9 mouse cellular contexts compared by ENCODE assay signal in the genomic region with DNA sequence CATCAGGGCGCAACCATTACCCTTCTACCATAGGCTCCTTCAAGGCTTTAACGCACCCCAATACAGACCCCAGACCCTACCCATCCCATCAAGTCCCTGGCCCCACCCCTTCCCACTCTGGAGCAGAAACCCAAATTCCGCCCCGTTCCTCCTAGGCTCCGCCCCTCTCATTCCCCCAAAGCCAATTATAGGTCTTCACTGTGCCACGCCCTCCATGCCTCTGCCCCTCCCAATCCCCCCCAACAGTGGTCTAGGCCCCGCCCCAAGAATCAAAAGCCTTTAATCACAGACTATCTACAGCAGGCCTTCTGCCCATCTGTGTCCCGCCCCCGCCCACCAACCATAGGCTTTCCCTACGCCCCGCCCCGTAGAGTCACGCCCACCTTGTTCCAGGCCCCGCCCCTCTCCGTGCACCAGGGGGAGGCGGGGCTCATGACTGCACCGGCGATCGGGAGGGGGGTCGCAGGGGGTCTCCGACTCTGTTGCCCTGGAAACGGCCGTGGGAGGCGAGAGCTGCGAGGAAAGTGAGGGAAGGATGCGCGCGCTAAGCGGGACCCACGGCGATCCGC. TPM values are rescaled to one million over a fixed set of nuclear protein-coding genes. Genes with fewer than 3 reads are reported as not detected.
A peak's percentile ranks its signal among the peaks of the same experiment; 100 is the strongest.
DNase-seq lines count a peak whose midpoint lies in the region; ATAC-seq and TF ChIP-seq lines count a peak whose summit lies in the region.
"Had no signal": no experiment of that assay in that cellular context is flagged by ENCODE, and none has a peak within 500 bp of the region (broad histone marks: within the 10 kb centered on the region; RNA-seq: fewer than 3 reads in every experiment).

No protein-coding gene starts in this region.

- TF ChIP-seq CTCF in heart, postnatal 0 days (IDR thresholded peaks at IDR 0.05; ENCODE audit: low read depth) = no peak

- no peaks in the 10 kb centered on the region for H3K9me3 ChIP-seq in heart, postnatal 0 days (replicated peaks; ENCODE audit: control insufficient read depth, low read length)

- peaks cover 28% of the 10 kb centered on the region for H3K36me3 ChIP-seq in heart, postnatal 0 days (replicated peaks; ENCODE audit: control insufficient read depth, insufficient read depth, low read length)

- peak; percentile 16 for ATAC-seq in CD4-positive, CD25-positive, alpha-beta regulatory T cell, adult 4 months
- ATAC-seq in erythroblast, adult 5-6 weeks (replicated peaks; ENCODE audit: low FRiP score, poor library complexity, severe bottlenecking) = peak; percentile 57
- peak; percentile 71 for ATAC-seq in heart, postnatal 0 days (ENCODE audit: insufficient read depth, low read depth)

- TF ChIP-seq EP300 in heart, postnatal 0 days (IDR thresholded peaks at IDR 0.05; ENCODE audit: low read depth) = no peak

- WGBS in heart, postnatal 0 days = under 1% methylated on average over 32 of the region's 32 CpGs

- H3K9ac ChIP-seq in heart, postnatal 0 days (replicated peaks; ENCODE audit: low read depth, low read length) = peak overlapping the region; percentile 86

- H3K4me2 ChIP-seq in heart, postnatal 0 days (ENCODE audit: low read depth, low read length) = peak overlapping the region; percentile 88

- peaks cover 4% of the 10 kb centered on the region for H3K4me1 ChIP-seq in heart, postnatal 0 days (ENCODE audit: control insufficient read depth, insufficient read depth)

- no peaks in the 10 kb centered on the region for H3K27me3 ChIP-seq in heart, postnatal 0 days (ENCODE audit: control insufficient read depth, insufficient read depth, low read length)

- peak overlapping the region; percentile 100 for H3K4me3 ChIP-seq in heart, postnatal 0 days (ENCODE audit: low read depth, low read length)

- DNase-seq in adrenal gland, postnatal 14 days = peak; percentile 95
- peak; percentile 72 for DNase-seq in heart, postnatal 0 days (ENCODE audit: low spot score)
- peak; percentile 96 for DNase-seq in kidney, postnatal 4 days
- peak; percentile 92 for DNase-seq in lung, postnatal 10 days
- peak; percentile 83 for DNase-seq in ovary, postnatal 36 days (ENCODE audit: low spot score)
- peak; percentile 82 for DNase-seq in thymus, postnatal 25 days

- peak overlapping the region; percentile 99 for H3K27ac ChIP-seq in heart, postnatal 0 days (ENCODE audit: low read depth)

RNA-seq across cellular contexts. Expression of a gene that starts 0.5 kb away (rescaled TPM):
- polyA plus RNA-seq in CD4-positive, CD25-positive, alpha-beta regulatory T cell, adult 4 months (2017; shearing (Covaris generic)) = 10 to 100 TPM; 42.2 to 57.7 TPM
- total RNA-seq in adrenal gland, postnatal 14 days (2021) = 105 and 114 TPM in 2 replicates
- 34.4 and 41.8 TPM in 2 replicates for total RNA-seq in erythroblast, adult 5-6 weeks (2015; ENCODE audit: low replicate concordance)
- total RNA-seq in erythroblast, adult 5-6 weeks (2017; ENCODE audit: low replicate concordance) = 32.0 and 41.0 TPM in 2 replicates
- total RNA-seq in heart, postnatal 0 days (2014; rRNA removed; ENCODE audit: low replicate concordance) = 60.9 and 70.3 TPM in 2 replicates
- 50.1 and 51.3 TPM in 2 replicates for polyA plus RNA-seq in heart, postnatal 0 days (2015; fragmentation: Nextera tagmentation; extraction: Ambion mirVana)

RNA-seq across cellular contexts. Expression of a gene that starts 4.6 kb away (rescaled TPM):
- 10 to 100 TPM; 18.4 to 45.5 TPM for polyA plus RNA-seq in CD4-positive, CD25-positive, alpha-beta regulatory T cell, adult 4 months (2017; shearing (Covaris generic))
- total RNA-seq in adrenal gland, postnatal 14 days (2021) = 17.5 and 28.0 TPM in 2 replicates
- 21.3 and 26.5 TPM in 2 replicates for total RNA-seq in erythroblast, adult 5-6 weeks (2015; ENCODE audit: low replicate concordance)
- total RNA-seq in erythroblast, adult 5-6 weeks (2017; ENCODE audit: low replicate concordance) = 16.2 and 29.3 TPM in 2 replicates
- total RNA-seq in heart, postnatal 0 days (2014; rRNA removed; ENCODE audit: low replicate concordance) = 36.1 and 41.8 TPM in 2 replicates
- polyA plus RNA-seq in heart, postnatal 0 days (2015; fragmentation: Nextera tagmentation; extraction: Ambion mirVana) = 18.3 and 18.9 TPM in 2 replicates

RNA-seq across cellular contexts. Expression of a gene that starts 18.9 kb away (rescaled TPM):
- 1 to 10 TPM in 1 of 2 experiments, under 1 TPM in 1; 0.52 to 6.7 TPM for polyA plus RNA-seq in CD4-positive, CD25-positive, alpha-beta regulatory T cell, adult 4 months (2017; shearing (Covaris generic))
- total RNA-seq in adrenal gland, postnatal 14 days (2021) = 2.0 and 10.4 TPM in 2 replicates
- 66.9 TPM in 2 replicates for total RNA-seq in erythroblast, adult 5-6 weeks (2015; ENCODE audit: low replicate concordance)
- total RNA-seq in erythroblast, adult 5-6 weeks (2017; ENCODE audit: low replicate concordance) = 18.0 and 26.1 TPM in 2 replicates
- 1.2 TPM in 1 of 2 replicates, not detected in the other for total RNA-seq in heart, postnatal 0 days (2014; rRNA removed; ENCODE audit: low replicate concordance)
- polyA plus RNA-seq in heart, postnatal 0 days (2015; fragmentation: Nextera tagmentation; extraction: Ambion mirVana) = 0.65 and 0.81 TPM in 2 replicates

RNA-seq across cellular contexts. Expression of a gene that starts 21.4 kb away (rescaled TPM):
- polyA plus RNA-seq in CD4-positive, CD25-positive, alpha-beta regulatory T cell, adult 4 months (2017; shearing (Covaris generic)) = 1 to 10 TPM in 1 of 2 experiments, under 1 TPM in 1; 0.11 to 4.2 TPM
- total RNA-seq in adrenal gland, postnatal 14 days (2021) = 3.4 and 15.4 TPM in 2 replicates
- 1.7 and 1.9 TPM in 2 replicates for total RNA-seq in erythroblast, adult 5-6 weeks (2015; ENCODE audit: low replicate concordance)
- total RNA-seq in erythroblast, adult 5-6 weeks (2017; ENCODE audit: low replicate concordance) = 1.9 and 2.6 TPM in 2 replicates
- total RNA-seq in heart, postnatal 0 days (2014; rRNA removed; ENCODE audit: low replicate concordance) = 1.2 and 2.6 TPM in 2 replicates
- polyA plus RNA-seq in heart, postnatal 0 days (2015; fragmentation: Nextera tagmentation; extraction: Ambion mirVana) = 0.11 and 0.12 TPM in 2 replicates
- total RNA-seq: layer of hippocampus, postnatal 14 days had no signal

RNA-seq across cellular contexts. Expression of a gene that starts 28.8 kb away (rescaled TPM):
- polyA plus RNA-seq in CD4-positive, CD25-positive, alpha-beta regulatory T cell, adult 4 months (2017; shearing (Covaris generic)) = not detected
- total RNA-seq in adrenal gland, postnatal 14 days (2021) = 0.26 and 0.38 TPM in 2 replicates
- total RNA-seq in erythroblast, adult 5-6 weeks (2015; ENCODE audit: low replicate concordance) = not detected in 2 replicates
- not detected in 2 replicates for total RNA-seq in erythroblast, adult 5-6 weeks (2017; ENCODE audit: low replicate concordance)
- total RNA-seq in heart, postnatal 0 days (2014; rRNA removed; ENCODE audit: low replicate concordance) = 3.3 and 4.5 TPM in 2 replicates
- 2.5 and 2.6 TPM in 2 replicates for polyA plus RNA-seq in heart, postnatal 0 days (2015; fragmentation: Nextera tagmentation; extraction: Ambion mirVana)

Comparison
In these comparisons a context has a peak if more than half of its experiments do, and no peak if none do; other contexts are left out.
1. Peak in every context shown above with its lines: DNase-seq, ATAC-seq, H3K4me3 ChIP-seq and H3K27ac ChIP-seq.
2. ATAC-seq: peak in every context shown above with its lines; median percentile 71 in heart, postnatal 0 days; 57 in erythroblast, adult 5-6 weeks; 16 in CD4-positive, CD25-positive, alpha-beta regulatory T cell, adult 4 months.